23 mouse cellular contexts compared by ENCODE assay signal in the genomic region with DNA sequence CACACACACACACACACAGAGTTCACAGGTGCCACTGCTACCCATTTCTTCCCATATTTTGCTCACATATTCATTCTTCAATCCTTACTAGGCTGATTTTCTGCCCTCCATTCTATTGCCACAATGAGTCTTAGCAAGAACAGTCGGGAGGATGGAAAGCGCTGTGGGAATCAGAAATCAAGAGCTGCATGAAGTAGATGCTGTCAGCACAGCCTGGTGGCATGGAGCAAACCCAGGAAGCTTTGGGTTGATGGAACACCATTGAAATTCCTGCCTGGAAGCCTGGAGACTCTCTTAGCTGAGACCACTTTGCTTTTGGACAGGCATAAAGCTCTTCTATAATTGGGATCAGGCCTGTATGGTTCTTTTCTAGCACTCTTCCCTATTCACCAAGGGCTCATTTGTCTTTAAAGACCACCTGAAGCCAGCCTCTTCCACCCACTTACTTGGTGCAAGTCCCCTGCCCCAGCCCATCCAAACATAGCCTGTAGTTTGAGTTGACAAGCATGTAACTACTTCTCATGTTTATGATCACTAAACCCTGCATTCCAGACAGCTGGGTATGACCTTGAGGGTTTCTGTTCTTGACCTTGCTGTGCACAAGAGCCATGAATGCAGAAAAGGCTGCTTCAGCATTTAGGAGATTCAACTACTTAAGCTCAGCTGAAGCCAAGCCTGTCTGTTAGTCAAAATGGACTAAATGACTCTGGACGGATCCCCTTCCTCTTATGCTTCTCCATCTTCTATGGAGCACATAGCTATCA.
DNase-seq lines count a peak whose midpoint lies in the region; ATAC-seq lines count a peak whose summit lies in the region.
"Had no signal": no experiment of that assay in that cellular context is flagged by ENCODE, and none has a peak within 500 bp of the region (broad histone marks: within the 10 kb centered on the region; RNA-seq: fewer than 3 reads in every experiment).

No protein-coding gene starts in this region.

- H3K9me3 ChIP-seq in heart, embryonic 10.5 days: no peaks in the 10 kb centered on the region
- H3K9me3 ChIP-seq in heart, embryonic 16.5 days (replicated peaks; ENCODE audit: control insufficient read depth, low read length): no peaks in the 10 kb centered on the region
- H3K9me3 ChIP-seq: hindbrain, embryonic 13.5 days; limb, embryonic 10.5 days; neural tube, embryonic 13.5 days; stomach, embryonic 15.5 days had no signal

- H3K4me3 ChIP-seq in heart, embryonic 10.5 days: no peak overlapping the region
- H3K4me3 ChIP-seq in heart, embryonic 16.5 days (ENCODE audit: low read length): no peak overlapping the region
- H3K4me3 ChIP-seq: hindbrain, embryonic 13.5 days; limb, embryonic 10.5 days; myocyte; neural tube, embryonic 13.5 days; stomach, embryonic 15.5 days had no signal

- WGBS in heart, embryonic 10.5 days: 45% methylated on average over 3 of the region's 3 CpGs
- 65% methylated on average over 3 of the region's 3 CpGs for WGBS in heart, embryonic 16.5 days

- H3K4me2 ChIP-seq in heart, embryonic 16.5 days (ENCODE audit: low read depth, low read length): no peak overlapping the region
- H3K4me2 ChIP-seq: hindbrain, embryonic 13.5 days; neural tube, embryonic 13.5 days; stomach, embryonic 15.5 days had no signal

- H3K36me3 ChIP-seq in heart, embryonic 10.5 days: no peaks in the 10 kb centered on the region
- H3K36me3 ChIP-seq in heart, embryonic 16.5 days (ENCODE audit: control insufficient read depth, insufficient read depth): no peaks in the 10 kb centered on the region
- H3K36me3 ChIP-seq: hindbrain, embryonic 13.5 days; limb, embryonic 10.5 days; neural tube, embryonic 13.5 days; stomach, embryonic 15.5 days had no signal

- peak; percentile 17 to 19 for DNase-seq in heart, adult 18-20 months
- no peak for DNase-seq in heart, postnatal 36 days
- peak; percentile 18 for DNase-seq in ZHBTc4 (ENCODE audit: low read depth, low spot score)
- peak; percentile 86 for DNase-seq in heart, embryonic 10.5 days (ENCODE audit: low spot score)
- DNase-seq in cerebellum, postnatal 25 days: no peak
- DNase-seq: cerebellum, adult 8-10 months; gastrocnemius, postnatal 10 days; kidney, adult 8-10 months; kidney, postnatal 10 days; liver; lung, postnatal 4 days; right cerebral cortex, adult 18-20 months; thymus, adult 2 months had no signal

- intact Hi-C loops in heart, postnatal 36 days (cut with DNase I): no loop called here

- H3K4me1 ChIP-seq in heart, embryonic 10.5 days: peaks cover 27% of the 10 kb centered on the region; the same call in 1 of the 2 replicates
- H3K4me1 ChIP-seq in heart, embryonic 16.5 days (ENCODE audit: control insufficient read depth, insufficient read depth, low read length): peaks cover 21% of the 10 kb centered on the region
- H3K4me1 ChIP-seq: hindbrain, embryonic 13.5 days; stomach, embryonic 15.5 days had no signal

- ATAC-seq in heart, embryonic 16.5 days (replicated peaks; ENCODE audit: extremely low read depth, insufficient read depth, low FRiP score): peak; percentile 94
- ATAC-seq in erythroblast, adult 5-6 weeks (replicated peaks; ENCODE audit: low FRiP score, poor library complexity, severe bottlenecking): no peak
- ATAC-seq: forebrain, embryonic 14.5 days; inflammation-experienced regulatory T-cells, adult 6 months; midbrain, embryonic 16.5 days had no signal

- H3K27me3 ChIP-seq in heart, embryonic 10.5 days (ENCODE audit: insufficient read depth, poor library complexity, severe bottlenecking): no peaks in the 10 kb centered on the region
- no peaks in the 10 kb centered on the region for H3K27me3 ChIP-seq in heart, embryonic 16.5 days (ENCODE audit: control insufficient read depth, insufficient read depth, low read length)
- H3K27me3 ChIP-seq: hindbrain, embryonic 13.5 days; neural tube, embryonic 13.5 days; stomach, embryonic 15.5 days had no signal

- no peak overlapping the region for H3K9ac ChIP-seq in heart, embryonic 16.5 days (ENCODE audit: low read length)
- H3K9ac ChIP-seq: hindbrain, embryonic 13.5 days; neural tube, embryonic 13.5 days; stomach, embryonic 15.5 days had no signal

- H3K27ac ChIP-seq in heart, embryonic 10.5 days: peak overlapping the region; percentile 67
- H3K27ac ChIP-seq in heart, embryonic 16.5 days (ENCODE audit: low read length): peak overlapping the region; percentile 89
- H3K27ac ChIP-seq: hindbrain, embryonic 13.5 days; limb, embryonic 10.5 days; neural tube, embryonic 13.5 days; stomach, embryonic 15.5 days had no signal

Comparison
In these comparisons a context has a peak if more than half of its experiments do, and no peak if none do; other contexts are left out.
1. DNase-seq: peak in heart, adult 18-20 months (2 of 2), ZHBTc4 (single experiment) and heart, embryonic 10.5 days (single experiment); none in heart, postnatal 36 days (0 of 2) and cerebellum, postnatal 25 days (0 of 2).